Mouse (Mus musculus): Measurements from ENCODE around the gene Fhl2.

Fhl2 gene

DNA sequence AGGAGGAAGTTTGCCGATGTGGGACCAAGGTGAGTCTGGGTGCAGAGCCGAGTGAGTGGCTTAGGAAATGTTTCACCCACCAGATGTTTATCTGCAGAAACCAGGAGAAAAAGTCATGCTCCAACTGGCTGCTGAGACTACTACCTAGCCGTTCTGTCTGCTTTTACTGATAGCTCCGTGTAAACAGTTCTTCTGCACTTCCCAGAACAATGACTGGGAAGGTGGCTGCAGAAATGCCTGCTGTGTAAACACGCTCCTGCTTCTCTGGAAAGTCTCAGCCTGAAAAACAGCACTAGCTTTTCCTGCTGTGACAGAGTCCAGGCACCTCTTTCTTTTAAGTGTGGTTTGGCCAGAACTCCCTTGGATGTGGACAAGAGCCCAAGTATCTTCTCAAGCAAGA, 6.5 kb upstream of the Fhl2 start:
- no peak for TF ChIP-seq GATA4 (IDR thresholded peaks at IDR 0.05; ENCODE audit: insufficient replicate concordance, low read length)

DNA sequence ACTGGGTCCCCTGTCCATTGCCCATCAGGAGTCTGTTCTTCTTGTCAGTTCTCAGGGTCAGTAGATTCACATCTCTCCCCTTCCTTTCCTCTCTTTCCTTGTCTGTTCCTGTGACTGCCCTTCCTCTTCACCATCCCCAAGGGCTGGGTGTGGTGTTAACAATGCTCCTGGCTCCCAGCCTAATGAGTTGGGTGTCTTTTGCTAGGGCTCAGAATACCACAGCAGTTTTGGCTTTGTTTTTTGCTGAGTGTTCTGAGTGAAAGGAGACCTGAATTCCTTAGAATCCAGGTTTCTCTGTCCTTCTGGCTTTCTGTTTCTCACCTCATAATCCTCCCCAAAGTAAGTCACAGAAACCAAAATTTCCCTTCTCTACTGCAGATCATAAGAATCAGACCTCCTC, 5.4 kb upstream of the Fhl2 start:
- no peak for TF ChIP-seq GATA4 (IDR thresholded peaks at IDR 0.05; ENCODE audit: insufficient replicate concordance, low read length)

DNA sequence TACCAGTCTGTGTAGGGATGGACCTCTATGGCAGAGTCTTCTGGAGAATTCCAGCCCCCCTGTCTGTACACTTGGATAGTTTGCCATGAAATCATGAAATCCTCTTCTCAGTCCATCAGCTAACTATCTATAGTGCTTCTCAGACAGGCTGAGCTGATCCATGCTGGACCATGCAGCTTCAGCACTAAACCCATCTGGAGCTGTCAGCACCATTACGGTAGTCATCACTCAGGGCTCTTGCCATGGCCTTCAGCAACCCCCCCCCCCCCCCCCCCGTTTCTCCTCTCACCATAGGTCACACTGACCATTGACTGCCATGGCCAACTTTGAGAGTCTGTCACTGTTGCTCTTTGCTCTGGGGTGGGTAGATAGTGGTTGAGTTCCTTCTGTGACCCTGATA, 5.0 kb upstream of the Fhl2 start:
- TF ChIP-seq GATA4 (IDR thresholded peaks at IDR 0.05; ENCODE audit: insufficient replicate concordance, low read length), result no peak

DNA sequence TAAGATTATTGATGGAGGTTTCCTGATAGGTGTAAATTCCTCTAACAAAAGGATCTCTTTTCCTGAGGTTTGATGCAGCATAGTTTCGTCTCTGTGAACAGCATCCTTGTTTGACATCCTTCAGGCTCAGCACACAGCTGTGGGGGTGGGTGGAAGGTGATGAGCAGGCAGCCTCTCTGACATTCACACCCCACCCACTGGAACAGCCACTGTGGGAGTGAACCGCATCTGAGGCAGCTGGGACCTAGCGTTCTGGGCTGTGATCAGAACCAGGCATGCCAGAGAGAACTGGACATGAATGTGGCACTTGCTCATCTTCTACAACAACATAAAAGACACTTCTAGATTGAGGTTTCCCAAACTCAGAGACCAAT, 3.1 kb upstream of the Fhl2 start:
- no peak for TF ChIP-seq GATA4 (IDR thresholded peaks at IDR 0.05; ENCODE audit: insufficient replicate concordance, low read length)

DNA sequence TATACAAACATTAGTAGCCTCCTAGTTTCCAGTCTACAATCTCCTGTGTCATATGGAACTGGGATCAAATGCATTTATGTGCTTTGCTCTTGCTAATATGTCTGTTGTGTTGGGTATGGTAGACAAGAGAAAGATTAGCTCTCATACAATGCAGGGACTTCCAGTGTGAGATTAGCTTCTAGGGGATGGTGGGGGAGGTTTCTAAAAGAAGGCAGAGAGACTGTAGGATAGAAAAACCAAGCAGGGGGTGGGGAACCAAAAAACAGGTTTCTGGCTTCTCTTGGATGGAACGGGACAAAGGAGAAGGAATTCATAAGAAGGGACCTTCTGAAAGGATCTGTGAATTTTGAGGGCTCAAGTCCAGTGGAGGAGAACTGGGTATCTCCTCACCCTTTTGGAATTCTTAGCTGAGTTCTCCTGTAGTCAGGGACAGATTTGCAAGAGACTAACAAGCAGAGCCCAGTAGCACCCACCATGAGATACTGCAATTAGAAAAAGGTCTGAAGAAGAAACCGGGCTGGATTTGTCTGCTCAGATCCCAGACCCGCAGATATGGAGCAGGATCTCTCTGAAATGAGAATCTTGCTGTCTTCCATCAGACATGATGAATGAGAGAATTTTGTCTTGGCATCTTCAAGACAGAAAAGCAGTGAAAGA, 2.6 kb upstream of the Fhl2 start:
- TF ChIP-seq GATA4 (IDR thresholded peaks at IDR 0.05; ENCODE audit: insufficient replicate concordance, low read length), result no peak

DNA sequence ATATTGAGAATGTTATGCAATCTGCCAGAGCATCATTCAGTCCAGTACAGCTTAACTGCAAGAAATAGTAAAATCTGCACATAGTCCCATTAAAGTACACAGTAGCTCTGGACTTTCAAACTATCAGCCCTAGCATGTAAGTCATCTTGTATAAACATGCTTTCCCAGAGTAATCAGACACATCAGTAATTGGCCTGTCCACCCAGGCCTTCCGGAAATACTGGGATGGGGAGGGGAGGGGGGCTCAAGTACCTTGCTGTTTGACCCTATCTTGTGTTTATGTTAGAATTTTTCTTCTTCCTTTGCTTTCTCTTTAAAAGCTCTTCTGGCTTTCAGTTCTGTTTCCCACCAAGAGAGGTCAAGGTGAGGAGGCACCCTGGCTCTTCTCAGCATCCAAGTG, 725 bp downstream of the Fhl2 start:
- no peak for TF ChIP-seq GATA4 (IDR thresholded peaks at IDR 0.05; ENCODE audit: insufficient replicate concordance, low read length)

DNA sequence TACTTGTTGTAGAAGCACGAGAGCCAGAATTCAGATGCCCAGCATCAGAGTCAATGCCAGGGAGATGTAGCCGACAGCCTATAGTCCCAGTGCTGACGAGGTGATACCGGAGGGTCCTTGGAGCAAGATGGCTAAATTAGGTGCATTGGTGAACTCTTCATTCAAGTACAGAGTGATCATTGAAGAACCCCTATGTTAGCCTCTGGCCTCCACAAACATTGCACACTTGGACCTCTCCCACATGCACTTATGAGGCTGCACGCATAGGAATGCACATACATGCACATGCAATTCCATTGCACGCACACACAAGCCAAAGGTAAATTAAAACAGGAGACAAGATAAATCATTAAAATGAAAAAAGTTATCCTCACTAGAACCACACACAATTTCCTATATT, 3.4 kb downstream of the Fhl2 start:
- TF ChIP-seq GATA4 (IDR thresholded peaks at IDR 0.05; ENCODE audit: insufficient replicate concordance, low read length), result no peak

DNA sequence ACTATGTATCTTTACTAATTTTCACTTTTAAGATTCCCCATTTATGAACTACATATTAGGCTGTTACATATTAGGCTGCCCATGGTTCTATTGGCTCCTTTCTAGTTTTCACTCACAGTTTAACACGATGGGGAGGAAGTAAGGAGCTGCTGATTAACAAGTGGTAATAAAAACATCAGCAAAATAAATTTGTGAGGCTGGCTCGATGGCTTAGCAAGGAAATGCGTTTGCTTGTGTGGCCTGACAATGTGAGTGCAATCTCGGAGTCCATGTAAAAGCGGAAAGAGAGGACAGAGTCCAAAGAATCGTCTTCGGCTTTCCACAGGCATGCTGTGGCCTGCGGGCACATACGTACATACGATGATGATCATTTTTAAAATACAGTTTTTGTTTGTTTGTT, 4.3 kb downstream of the Fhl2 start:
- TF ChIP-seq GATA4 (IDR thresholded peaks at IDR 0.05; ENCODE audit: insufficient replicate concordance, low read length), result no peak

DNA sequence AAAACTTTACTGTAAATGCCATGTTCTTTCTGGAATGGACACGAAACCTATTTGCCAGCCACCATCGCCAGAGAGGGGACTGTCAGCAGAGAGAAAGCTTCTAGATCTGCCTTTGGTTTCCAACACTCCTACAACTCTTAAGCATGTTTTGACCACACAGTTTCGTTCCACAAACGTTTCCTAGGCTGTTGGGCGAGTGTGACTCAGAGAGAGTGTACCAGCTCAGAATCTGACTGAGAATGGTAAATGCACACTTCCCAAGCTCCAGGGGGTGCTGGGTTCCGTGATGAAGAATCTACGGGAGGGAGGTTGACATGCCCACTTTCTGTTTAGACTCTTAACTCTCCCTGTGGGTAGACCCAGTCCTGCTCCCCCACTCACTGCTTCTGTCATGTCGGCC, 5.7 kb downstream of the Fhl2 start:
- no peak for TF ChIP-seq GATA4 (IDR thresholded peaks at IDR 0.05; ENCODE audit: insufficient replicate concordance, low read length)

DNA sequence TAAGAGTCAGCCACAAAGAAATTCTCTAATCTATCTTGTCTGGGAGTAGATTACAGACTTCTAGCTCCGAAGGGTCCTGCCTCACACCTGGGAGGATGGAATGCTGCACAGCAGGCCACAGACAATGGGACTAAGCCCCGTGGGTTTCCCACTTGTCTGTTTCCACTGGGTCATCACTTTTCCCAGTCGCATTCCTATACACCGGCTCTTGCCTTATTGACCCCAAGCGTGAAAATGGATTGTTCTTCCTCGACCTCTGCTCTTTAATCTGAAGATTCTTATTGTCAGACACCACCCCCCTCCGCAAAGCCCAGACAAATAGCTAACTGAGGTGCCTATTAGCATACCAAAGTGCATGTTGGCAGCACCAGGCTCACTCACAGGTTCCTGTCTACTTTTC, 10.4 kb downstream of the Fhl2 start:
- TF ChIP-seq GATA4 (IDR thresholded peaks at IDR 0.05; ENCODE audit: insufficient replicate concordance, low read length), result no peak

DNA sequence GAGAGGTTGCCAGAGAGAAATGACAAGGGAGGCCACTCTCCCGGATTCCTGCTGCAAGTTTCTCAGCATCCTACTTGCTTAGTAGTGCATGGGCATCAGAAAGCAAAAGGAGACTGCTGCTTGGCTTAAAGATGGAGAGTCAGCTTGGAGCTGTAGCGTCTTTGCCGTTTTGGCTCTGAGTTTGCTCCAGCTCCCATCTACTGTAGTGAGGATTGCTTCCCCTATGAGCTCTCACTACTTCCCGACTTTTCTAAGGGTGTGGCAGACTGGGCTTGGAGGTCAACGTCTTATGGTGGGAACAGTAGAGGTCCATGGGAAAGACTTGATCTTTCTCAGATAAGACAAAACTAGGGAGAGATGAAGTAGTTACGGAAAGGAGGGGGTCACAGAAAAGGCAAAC, 15.9 kb downstream of the Fhl2 start:
- TF ChIP-seq GATA4 (IDR thresholded peaks at IDR 0.05; ENCODE audit: insufficient replicate concordance, low read length), result no peak

DNA sequence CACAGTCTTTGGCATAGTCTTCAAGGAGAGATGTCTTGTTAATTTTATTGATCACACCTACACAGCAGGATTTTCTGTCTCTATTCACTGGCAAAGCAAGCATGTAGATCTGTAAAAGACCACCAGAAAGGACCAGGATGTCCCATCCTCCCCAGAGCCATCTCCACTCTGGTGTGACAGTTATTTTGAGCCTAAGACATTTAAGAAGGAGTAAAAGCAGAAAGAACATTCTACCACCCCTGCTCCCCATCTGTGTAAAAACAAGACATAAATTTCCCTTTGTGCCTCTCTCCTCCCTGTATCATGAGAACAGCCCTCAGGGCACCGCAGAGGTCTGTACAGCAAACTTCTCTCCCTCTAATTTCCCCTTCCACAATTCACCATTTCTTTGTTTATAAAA, 18.0 kb downstream of the Fhl2 start:
- no peak for TF ChIP-seq GATA4 (IDR thresholded peaks at IDR 0.05; ENCODE audit: insufficient replicate concordance, low read length)

DNA sequence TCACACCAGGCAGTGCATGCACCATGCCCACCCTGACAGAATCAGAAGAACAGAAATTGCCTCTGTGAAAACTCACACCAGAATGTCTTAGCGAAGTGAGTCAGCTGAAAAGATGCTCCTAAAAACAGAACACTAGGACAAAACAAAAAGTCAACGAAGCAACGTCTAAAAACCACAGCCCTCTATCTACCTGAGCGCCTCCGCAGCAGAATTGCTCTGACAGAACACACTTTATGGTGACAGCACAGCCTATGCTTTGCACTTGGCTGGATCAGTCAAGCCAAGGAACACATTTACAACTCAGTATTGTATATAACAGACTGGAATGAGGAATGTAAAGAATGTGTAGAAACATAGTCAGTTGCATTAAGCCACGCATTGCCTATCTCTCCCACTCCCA, 18.4 kb downstream of the Fhl2 start:
- no peak for TF ChIP-seq GATA4 (IDR thresholded peaks at IDR 0.05; ENCODE audit: insufficient replicate concordance, low read length)

DNA sequence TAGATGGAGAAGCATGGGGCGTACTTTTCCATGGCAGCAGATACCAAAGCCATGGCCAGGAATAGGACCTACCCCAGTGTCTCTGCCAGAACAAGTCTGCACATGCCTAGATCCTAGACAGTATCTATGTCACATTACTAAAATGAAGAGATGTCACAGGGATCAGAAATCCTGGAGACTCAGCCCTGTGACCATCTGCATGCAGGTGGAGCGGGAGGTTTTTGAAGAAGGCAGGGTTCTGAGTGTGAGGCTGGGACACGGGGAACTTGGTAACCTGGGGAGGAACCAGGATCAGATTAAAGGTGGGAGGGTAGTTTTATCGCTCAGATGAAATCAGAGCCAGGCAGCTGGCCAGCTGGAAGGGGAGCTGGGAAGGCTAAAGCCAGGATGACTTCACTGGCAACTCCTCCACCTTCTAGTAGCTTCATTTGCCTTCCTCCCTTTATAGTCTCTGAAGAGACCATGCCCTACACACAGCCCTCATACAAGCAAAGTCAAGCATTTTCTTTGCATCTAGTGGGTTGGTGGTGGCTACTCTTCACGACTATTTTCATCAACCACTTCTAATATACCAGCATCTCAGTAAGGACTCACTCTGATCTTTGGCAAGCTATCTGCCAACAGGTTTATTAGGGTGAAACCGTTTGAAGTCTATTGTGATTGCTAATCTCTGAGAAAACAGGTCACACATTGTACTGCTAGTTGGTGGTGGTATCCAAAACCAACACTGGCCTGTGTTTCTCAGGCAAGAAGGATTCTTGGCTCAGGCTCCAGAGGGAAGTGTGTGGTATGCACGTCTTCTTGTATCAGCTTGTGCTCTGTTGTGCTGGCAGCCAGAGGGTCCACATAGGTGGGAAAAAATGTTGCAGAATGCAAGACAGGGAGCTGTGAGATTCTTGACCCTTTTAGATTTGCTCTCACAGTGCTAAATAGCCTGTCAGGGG, 23.2 kb downstream of the Fhl2 start:
- no peak for TF ChIP-seq GATA4 (IDR thresholded peaks at IDR 0.05; ENCODE audit: insufficient replicate concordance, low read length)

DNA sequence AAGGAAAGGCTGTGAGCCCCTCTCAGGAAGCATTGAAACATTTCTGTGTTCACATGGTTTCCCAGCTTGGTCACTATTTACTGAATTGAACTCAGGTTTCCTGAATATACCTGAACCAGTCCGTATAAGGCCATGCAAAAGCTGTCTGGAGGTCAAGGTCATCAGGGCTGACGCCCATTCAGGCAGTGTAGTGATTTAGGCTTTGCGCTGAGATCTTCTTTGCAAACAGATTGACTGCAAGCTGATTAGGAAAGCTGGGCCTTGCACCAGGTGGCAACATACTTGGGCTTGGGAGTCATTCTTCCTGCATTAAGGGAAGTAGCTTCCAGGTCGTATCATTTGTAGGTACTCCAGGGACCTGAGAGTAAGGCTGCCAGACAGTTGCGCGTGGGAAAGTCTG, 25.0 kb downstream of the Fhl2 start:
- TF ChIP-seq GATA4 (IDR thresholded peaks at IDR 0.05; ENCODE audit: insufficient replicate concordance, low read length), result no peak

DNA sequence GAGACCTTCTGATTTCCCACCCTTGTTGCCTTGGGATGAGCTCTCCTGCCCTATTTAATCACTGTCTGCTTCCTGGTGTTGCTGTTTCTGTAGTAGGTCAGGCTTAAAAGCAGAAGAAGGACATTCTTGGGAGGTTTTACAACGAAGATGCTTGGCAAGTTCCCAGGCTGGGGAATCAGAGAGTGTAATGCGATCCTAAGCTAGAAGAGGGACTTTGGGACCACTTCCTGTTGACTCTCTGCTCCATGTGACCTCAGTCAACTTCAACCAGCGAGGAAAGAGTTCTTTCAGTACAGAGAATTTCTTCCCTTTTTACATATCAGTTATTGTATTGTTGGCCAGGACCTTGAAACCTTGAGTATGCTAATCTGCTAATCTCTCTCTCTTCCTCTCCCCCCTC, 25.7 kb downstream of the Fhl2 start:
- TF ChIP-seq GATA4 (IDR thresholded peaks at IDR 0.05; ENCODE audit: insufficient replicate concordance, low read length), result no peak

DNA sequence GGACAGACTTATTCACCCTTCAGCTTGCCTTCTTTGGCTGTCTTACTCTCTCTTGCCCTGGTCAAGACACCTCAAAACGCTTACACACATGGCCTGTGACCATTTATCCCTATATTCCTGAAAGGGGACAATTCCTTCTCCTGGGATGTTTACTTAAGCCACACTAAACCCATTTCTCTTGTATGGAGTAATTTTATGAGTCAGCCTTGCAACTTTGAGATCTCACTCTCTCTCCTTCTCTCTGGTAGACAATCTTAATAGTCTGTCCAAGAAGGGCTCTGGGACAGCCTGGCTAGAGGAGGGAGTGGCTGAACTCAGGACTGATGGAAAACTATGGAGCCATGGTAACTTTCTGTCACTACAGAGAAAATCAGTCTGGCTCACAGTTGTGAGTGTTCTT, 27.1 kb downstream of the Fhl2 start:
- TF ChIP-seq GATA4 (IDR thresholded peaks at IDR 0.05; ENCODE audit: insufficient replicate concordance, low read length), result no peak

Measured in liver, adult (tissue).